In genomic region chr11:87763511-87763987, GRCm38 (mm10) we compare ENCODE assay signal across 8 mouse cellular contexts. TPM values are rescaled to one million over a fixed set of nuclear protein-coding genes. Genes with fewer than 3 reads are reported as not detected.
DNase-seq lines count a peak whose midpoint lies in the region; ATAC-seq and TF ChIP-seq lines count a peak whose summit lies in the region.

No protein-coding gene starts in this region.

- no peak for TF ChIP-seq CTCF in spleen, adult 2 months (IDR thresholded peaks at IDR 0.05; ENCODE audit: extremely low read depth, insufficient read depth, insufficient read length, insufficient replicate concordance)
- no peak for TF ChIP-seq CTCF in cerebellum, adult 2 months (IDR thresholded peaks at IDR 0.05; ENCODE audit: borderline replicate concordance, insufficient read depth, low read depth, low read length)
- TF ChIP-seq CTCF in layer of hippocampus, adult 2 months (conservative IDR thresholded peaks at IDR 0.05): no peak

- H3K36me3 ChIP-seq in spleen, adult 2 months (ENCODE audit: control insufficient read depth, insufficient read depth, low read length): no peaks in the 10 kb centered on the region
- no peaks in the 10 kb centered on the region for H3K36me3 ChIP-seq in lung, embryonic 16.5 days (ENCODE audit: control insufficient read depth, insufficient read depth, low read length)
- H3K36me3 ChIP-seq in stomach, embryonic 14.5 days (ENCODE audit: control insufficient read depth, insufficient read depth, low read length): no peaks in the 10 kb centered on the region

- peak overlapping the region; percentile 36; the same call in 1 of the 2 replicates for H3K4me3 ChIP-seq in spleen, adult 2 months (ENCODE audit: extremely low read depth, insufficient read depth, insufficient read length)
- peak overlapping the region; percentile 85 for H3K4me3 ChIP-seq in cerebellum, adult 2 months (replicated peaks; ENCODE audit: insufficient read depth, low read depth, low read length)
- peak overlapping the region; percentile 67 for H3K4me3 ChIP-seq in layer of hippocampus, adult 2 months
- H3K4me3 ChIP-seq in lung, embryonic 16.5 days (ENCODE audit: low read length): peak overlapping the region; percentile 46
- H3K4me3 ChIP-seq in stomach, embryonic 14.5 days (ENCODE audit: low read depth, low read length): peak overlapping the region; percentile 44

- ATAC-seq in lung, embryonic 16.5 days (ENCODE audit: low read depth): peak; percentile 48; the same call in 1 of the 2 replicates
- peak; percentile 18; the same call in 1 of the 2 replicates for ATAC-seq in stomach, embryonic 14.5 days (ENCODE audit: insufficient number of reproducible peaks, insufficient read depth, low FRiP score, low read depth)
- ATAC-seq in inflammation-experienced regulatory T-cells, adult 6 months: no peak

- peak overlapping the region; percentile 67 for H3K9ac ChIP-seq in lung, embryonic 16.5 days (ENCODE audit: low read length)
- no peak overlapping the region for H3K9ac ChIP-seq in stomach, embryonic 14.5 days (replicated peaks; ENCODE audit: low read depth, low read length)

- H3K4me1 ChIP-seq in spleen, adult 2 months (ENCODE audit: control insufficient read depth, insufficient read depth, insufficient read length): peaks cover 12% of the 10 kb centered on the region
- H3K4me1 ChIP-seq in cerebellum, adult 2 months (ENCODE audit: control insufficient read depth, insufficient read depth, low read length): peaks cover 3% of the 10 kb centered on the region; the same call in 1 of the 2 replicates
- peaks cover 5% of the 10 kb centered on the region for H3K4me1 ChIP-seq in lung, embryonic 16.5 days (replicated peaks; ENCODE audit: control insufficient read depth, insufficient read depth, low read length)
- peaks cover 15% of the 10 kb centered on the region; the same call in 1 of the 2 replicates for H3K4me1 ChIP-seq in stomach, embryonic 14.5 days (ENCODE audit: control insufficient read depth, insufficient read depth, low read length)

- H3K9me3 ChIP-seq in lung, embryonic 16.5 days (ENCODE audit: control insufficient read depth, low read length): no peaks in the 10 kb centered on the region
- no peaks in the 10 kb centered on the region for H3K9me3 ChIP-seq in stomach, embryonic 14.5 days (ENCODE audit: control insufficient read depth, low read depth, low read length)

- no peak for DNase-seq in spleen, adult 2 months (ENCODE audit: low read depth in 1 of 2, low spot score in 2 of 2)
- DNase-seq in spleen, adult 18-20 months: no peak
- DNase-seq in cerebellum, adult 2 months: peak; percentile 83 to 86
- DNase-seq in frontal cortex, postnatal 25 days (ENCODE audit: low spot score in 2 of 2): peak; percentile 68 to 74
- DNase-seq in layer of hippocampus, adult 2 months (ENCODE audit: low spot score in 2 of 2): peak; percentile 60 to 67

- H3K27me3 ChIP-seq in spleen, adult 2 months (ENCODE audit: control insufficient read depth, insufficient read depth, low read length): peaks cover 7% of the 10 kb centered on the region
- H3K27me3 ChIP-seq in cerebellum, adult 2 months (ENCODE audit: control insufficient read depth, insufficient read depth, low read length): no peaks in the 10 kb centered on the region
- H3K27me3 ChIP-seq in lung, embryonic 16.5 days (ENCODE audit: control insufficient read depth, insufficient read depth, low read depth, low read length): peaks cover 66% of the 10 kb centered on the region
- H3K27me3 ChIP-seq in stomach, embryonic 14.5 days (ENCODE audit: control insufficient read depth, insufficient read depth, low read length): peaks cover 44% of the 10 kb centered on the region

- WGBS in spleen, adult 2 months: 28% methylated on average over 17 of the region's 17 CpGs
- WGBS in cerebellum, adult 2 months: 1% methylated on average over 17 of the region's 17 CpGs
- WGBS in lung, embryonic 16.5 days: 4% methylated on average over 17 of the region's 17 CpGs
- 2% methylated on average over 17 of the region's 17 CpGs for WGBS in stomach, embryonic 14.5 days

- no peak overlapping the region for H3K27ac ChIP-seq in spleen, adult 2 months (ENCODE audit: insufficient read depth, low read length)
- peak overlapping the region; percentile 74 for H3K27ac ChIP-seq in cerebellum, adult 2 months (ENCODE audit: insufficient read depth, low read length)
- H3K27ac ChIP-seq in layer of hippocampus, adult 2 months: peak overlapping the region; percentile 98
- H3K27ac ChIP-seq in lung, embryonic 16.5 days (ENCODE audit: low read length): no peak overlapping the region
- H3K27ac ChIP-seq in stomach, embryonic 14.5 days (ENCODE audit: low read length): no peak overlapping the region

- H3K4me2 ChIP-seq in lung, embryonic 16.5 days (ENCODE audit: low read depth, low read length): peak overlapping the region; percentile 69
- H3K4me2 ChIP-seq in stomach, embryonic 14.5 days (replicated peaks; ENCODE audit: low read depth, low read length): peak overlapping the region; percentile 97

- no peak for TF ChIP-seq POLR2A in spleen, adult 2 months (IDR thresholded peaks at IDR 0.05; ENCODE audit: low read depth, low read length)
- peak; percentile 55; the same call in 1 of the 2 replicates for TF ChIP-seq POLR2A in cerebellum, adult 2 months (IDR thresholded peaks at IDR 0.05; ENCODE audit: borderline replicate concordance, insufficient read depth, low read length)

RNA-seq across cellular contexts. Expression of gene Tspoap1, which starts 3.2 kb away (rescaled TPM):
- polyA plus RNA-seq in spleen, adult 2 months (2012; rRNA removed): 6.1 and 6.2 TPM in 2 replicates
- 198 TPM in 2 replicates for polyA plus RNA-seq in cerebellum, adult 2 months (2012; rRNA removed)
- total RNA-seq in layer of hippocampus, adult 2 months (2021): 100 to 1,000 TPM; 155 to 175 TPM
- 1.6 and 2.3 TPM in 2 replicates for polyA plus RNA-seq in lung, embryonic 16.5 days (2015; fragmentation: Nextera tagmentation; extraction: Ambion mirVana)
- 3.1 TPM in 2 replicates for polyA plus RNA-seq in stomach, embryonic 14.5 days (2014; fragmentation: Nextera tagmentation; extraction: Ambion mirVana)
- polyA plus RNA-seq in inflammation-experienced regulatory T-cells, adult 6 months (2017; shearing (Covaris generic)): 1 to 10 TPM; 1.7 to 3.8 (median 3.4) TPM

RNA-seq across cellular contexts. Expression of gene Supt4a, which starts 26.2 kb away (rescaled TPM):
- polyA plus RNA-seq in spleen, adult 2 months (2012; rRNA removed): 59.1 and 62.2 TPM in 2 replicates
- 155 and 158 TPM in 2 replicates for polyA plus RNA-seq in cerebellum, adult 2 months (2012; rRNA removed)
- 10 to 100 TPM; 72.1 to 72.8 TPM for total RNA-seq in layer of hippocampus, adult 2 months (2021)
- polyA plus RNA-seq in lung, embryonic 16.5 days (2015; fragmentation: Nextera tagmentation; extraction: Ambion mirVana): 143 and 167 TPM in 2 replicates
- polyA plus RNA-seq in stomach, embryonic 14.5 days (2014; fragmentation: Nextera tagmentation; extraction: Ambion mirVana): 133 and 151 TPM in 2 replicates
- polyA plus RNA-seq in inflammation-experienced regulatory T-cells, adult 6 months (2017; shearing (Covaris generic)): 100 to 1,000 TPM; 357 to 377 (median 371) TPM

RNA-seq across cellular contexts. Expression of gene Mpo, which starts 29.8 kb away (rescaled TPM):
- polyA plus RNA-seq in spleen, adult 2 months (2012; rRNA removed): 21.9 and 28.7 TPM in 2 replicates
- 0.08 and 0.11 TPM in 2 replicates for polyA plus RNA-seq in cerebellum, adult 2 months (2012; rRNA removed)
- total RNA-seq in layer of hippocampus, adult 2 months (2021): not detected
- polyA plus RNA-seq in lung, embryonic 16.5 days (2015; fragmentation: Nextera tagmentation; extraction: Ambion mirVana): 0.64 and 3.4 TPM in 2 replicates
- 2.5 and 5.0 TPM in 2 replicates for polyA plus RNA-seq in stomach, embryonic 14.5 days (2014; fragmentation: Nextera tagmentation; extraction: Ambion mirVana)
- polyA plus RNA-seq in inflammation-experienced regulatory T-cells, adult 6 months (2017; shearing (Covaris generic)): not detected

Comparison
In these comparisons a context has a peak if more than half of its experiments do, and no peak if none do; other contexts are left out.
1. DNase-seq: peak in cerebellum, adult 2 months (2 of 2), frontal cortex, postnatal 25 days (2 of 2) and layer of hippocampus, adult 2 months (2 of 2); none in spleen, adult 2 months (0 of 2) and spleen, adult 18-20 months (0 of 2).
2. H3K27ac ChIP-seq: peak in cerebellum, adult 2 months (single experiment) and layer of hippocampus, adult 2 months (single experiment); none in spleen, adult 2 months (single experiment), lung, embryonic 16.5 days (single experiment) and stomach, embryonic 14.5 days (single experiment).
3. RNA of gene Tspoap1, which starts 3.2 kb away (polyA plus RNA-seq): 198 TPM in cerebellum, adult 2 months; 6.1 to 6.2 TPM in spleen, adult 2 months, 1.7 to 3.8 TPM in inflammation-experienced regulatory T-cells, adult 6 months, 3.1 TPM in stomach, embryonic 14.5 days and 1.6 to 2.3 TPM in lung, embryonic 16.5 days; every median in the first group is over 10 times any median in the second.
4. Peak in every context shown above with its lines, with median percentiles within 50 percentile points of each other: H3K4me3 ChIP-seq.